Mouse (Mus musculus) gastrocnemius, postnatal 36 days (tissue): Measurements from ENCODE around the gene Magi1. TPM values are rescaled to one million over a fixed set of nuclear protein-coding genes. Genes with fewer than 3 reads are reported as not detected.

Experiments used
- DNase-seq, 2 experiments: peaks; one replicate each; pipeline ENCODE4 v3.0.0; 2022
- intact Hi-C: fragments of 180-260 bp; cut with DNase I; formaldehyde crosslinking; loops from one replicate; pipeline ENCODE4 v1.15.1; 2025
- total RNA-seq, 2 experiments: library from RNA; stranded (reverse); gene quantifications; 2 replicates each; pipeline ENCODE4 v1.2.3; 2021

The Magi1 gene
- total RNA-seq, 2 experiments from 2014 or later = 3.2 to 3.9 TPM

DNA sequence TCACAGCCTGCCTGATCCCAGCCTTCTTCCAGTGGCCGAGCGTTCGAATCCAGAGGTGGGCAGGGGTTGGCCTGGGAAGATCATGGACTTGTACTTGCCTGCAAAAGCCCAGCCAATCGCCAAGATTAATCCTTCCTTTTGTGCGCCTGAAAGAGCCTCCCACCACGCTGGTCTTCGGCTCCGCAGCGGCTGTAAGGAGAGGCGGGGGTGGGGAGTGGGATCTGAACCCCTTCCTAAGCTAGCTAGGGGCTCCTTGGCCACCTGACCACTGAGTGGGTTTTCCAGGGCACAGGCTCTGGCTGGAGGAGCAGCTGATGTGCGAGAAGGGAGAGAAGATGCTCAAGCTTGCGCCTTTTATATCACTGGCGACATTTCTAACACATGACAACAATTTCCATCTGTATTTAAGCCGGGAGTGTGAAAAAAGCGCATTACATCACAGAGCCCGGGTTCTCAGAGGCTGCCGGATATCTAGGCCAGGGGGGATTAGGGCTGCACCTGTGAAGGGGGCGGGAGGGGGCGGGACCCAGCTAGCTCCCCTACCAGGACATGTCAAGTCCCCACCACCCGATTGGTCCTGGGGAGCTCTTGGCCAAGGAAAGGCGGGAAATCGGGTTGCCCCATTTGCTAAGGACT is 370.4 kb downstream of the Magi1 start:
- intact Hi-C loops = no loop called here
- no peak for DNase-seq

DNA sequence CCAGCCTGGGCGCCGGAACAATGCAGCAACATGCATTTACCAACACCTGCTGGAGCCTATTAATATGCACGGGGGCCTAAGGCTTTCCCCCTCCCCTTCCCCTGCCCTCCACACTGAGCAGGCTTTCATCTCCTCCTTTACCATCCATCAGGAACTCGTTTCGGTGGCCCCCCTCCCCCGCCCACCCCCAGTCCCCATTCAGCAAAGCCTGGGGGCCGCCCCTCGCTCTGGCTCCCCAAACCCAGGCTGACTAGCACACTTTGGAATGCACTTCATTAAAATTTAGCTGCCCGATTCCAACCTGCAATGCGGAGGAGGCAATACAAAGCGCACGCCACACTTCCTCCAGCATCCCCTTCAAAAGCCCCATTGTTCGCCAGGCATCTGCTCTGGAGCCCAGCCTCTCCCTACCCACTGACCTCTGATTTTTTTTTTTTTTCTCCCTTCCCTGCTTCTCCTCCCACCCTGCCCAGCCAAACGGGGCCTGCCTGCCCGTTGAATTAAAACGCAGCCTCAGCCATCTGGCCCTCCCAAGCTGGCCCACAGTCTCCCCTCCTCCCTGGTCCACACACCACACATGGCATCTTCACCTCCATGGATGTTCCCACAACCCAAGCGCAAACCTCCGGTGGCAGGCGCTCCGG is 371.0 kb downstream of the Magi1 start:
- intact Hi-C loops = no loop called here
- no peak for DNase-seq

DNA sequence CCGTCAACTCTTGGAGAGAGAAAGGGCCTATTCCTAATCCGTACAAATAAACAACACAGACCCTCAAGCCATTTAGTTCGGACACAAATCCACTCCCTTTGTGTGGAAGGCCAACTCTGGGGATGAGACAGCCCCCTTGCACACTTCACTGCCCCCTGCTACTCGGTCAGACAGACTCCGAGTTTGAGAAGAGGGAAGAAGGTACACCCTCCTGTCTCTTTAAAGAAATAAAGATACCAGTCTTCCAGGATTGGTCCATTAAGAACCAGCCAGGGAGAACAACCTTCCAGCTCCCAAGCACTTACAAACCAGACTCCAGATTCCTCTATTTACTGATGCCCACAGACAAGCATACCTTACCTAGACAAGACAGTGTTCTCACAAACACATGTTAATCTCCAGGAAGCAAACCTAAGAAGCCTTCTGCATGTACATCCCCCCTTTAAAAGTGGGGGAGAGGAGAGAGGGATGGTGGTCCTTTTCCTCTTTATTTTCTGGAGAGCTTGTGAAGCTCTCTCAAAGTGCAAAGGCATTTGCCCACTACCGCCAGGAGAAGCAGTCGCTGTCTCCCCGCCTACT is 371.6 kb downstream of the Magi1 start:
- no peak for DNase-seq
- intact Hi-C loops = no loop called here

- intact Hi-C loops = no loop called here
- no peak for DNase-seq
These were observed 372.3 kb downstream of the Magi1 start for GRCm38 (mm10) chr6:93911420-93911819.

- intact Hi-C loops = loop anchor here (10.0 kb wide), 1 partner anchor 65 kb away; no protein-coding TSS in a partner anchor
- no peak for DNase-seq
These were observed 373.7 kb downstream of the Magi1 start for GRCm38 (mm10) chr6:93909976-93910375.

GRCm38 (mm10) chr6:93904987-93905386 is 378.7 kb downstream of the Magi1 start:
- DNase-seq = no peak
- intact Hi-C loops = loop anchor here (10.0 kb wide), 1 partner anchor 60 kb away; no protein-coding TSS in a partner anchor

GRCm38 (mm10) chr6:93902239-93902638 is 381.5 kb downstream of the Magi1 start:
- intact Hi-C loops = loop anchor here (10.0 kb wide), 1 partner anchor 57 kb away; no protein-coding TSS in a partner anchor
- DNase-seq = no peak

DNA sequence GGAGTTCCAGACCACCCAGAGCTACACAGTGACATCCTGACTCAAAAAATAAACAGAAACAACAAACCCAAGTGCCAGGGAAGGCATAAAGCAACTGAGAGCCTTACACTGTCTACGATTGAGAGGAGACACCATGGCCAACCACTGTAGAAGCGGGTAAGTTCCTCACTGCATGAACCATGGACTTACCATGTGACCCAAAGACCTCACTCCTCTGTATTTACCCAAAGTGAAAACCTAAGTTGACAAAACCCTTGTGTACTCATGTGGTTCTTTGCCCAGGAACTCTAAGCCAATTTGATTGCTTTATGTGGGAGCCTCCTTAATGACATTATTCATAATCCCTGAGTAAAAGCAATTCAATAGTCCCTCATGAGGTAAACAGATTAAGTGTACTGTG is 382.3 kb downstream of the Magi1 start:
- DNase-seq = no peak
- intact Hi-C loops = loop anchor here (10.0 kb wide), 1 partner anchor 57 kb away; no protein-coding TSS in a partner anchor

GRCm38 (mm10) chr6:93897512-93897911 is 386.2 kb downstream of the Magi1 start:
- DNase-seq = no peak
- intact Hi-C loops = no loop called here

DNA sequence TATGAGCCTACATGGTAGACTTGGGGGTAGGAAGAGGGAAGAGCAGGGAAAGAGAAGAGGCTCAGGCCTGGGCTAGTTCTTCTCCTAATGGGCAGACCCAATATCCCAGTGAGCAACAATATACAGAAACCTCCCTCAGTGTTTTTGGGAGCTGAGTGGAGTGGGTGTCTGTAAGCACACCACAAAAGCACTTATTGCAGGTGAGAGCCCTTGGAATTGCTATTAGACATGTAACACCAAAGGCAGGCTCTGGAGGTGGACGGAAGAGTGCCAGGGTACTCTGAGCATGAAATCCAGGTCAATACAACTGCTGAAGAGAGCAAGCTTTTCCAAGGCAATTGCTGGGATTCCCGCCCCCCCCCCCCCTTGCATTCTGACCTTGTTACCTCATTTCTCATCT is 388.0 kb downstream of the Magi1 start:
- no peak for DNase-seq
- intact Hi-C loops = no loop called here

DNA sequence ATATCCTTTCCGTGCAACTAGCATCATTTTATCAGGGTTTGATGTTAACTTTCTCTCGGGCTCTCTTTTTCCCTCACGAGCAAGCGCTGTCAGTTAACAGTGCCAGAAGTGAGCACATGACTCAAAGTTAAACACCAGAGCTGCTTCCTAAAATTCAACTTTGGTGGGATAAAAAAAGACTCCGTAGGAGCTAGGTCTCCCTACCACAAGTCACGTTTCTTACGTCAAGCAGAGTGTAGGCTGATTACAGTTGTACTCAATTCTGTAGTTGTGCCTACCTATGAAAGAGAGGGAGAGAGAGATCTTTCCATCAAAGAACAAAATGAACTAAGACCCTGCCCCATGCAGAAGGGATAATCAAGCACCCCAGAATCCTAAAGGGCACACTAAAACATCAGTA is 389.8 kb downstream of the Magi1 start:
- intact Hi-C loops = no loop called here
- DNase-seq = no peak

DNA sequence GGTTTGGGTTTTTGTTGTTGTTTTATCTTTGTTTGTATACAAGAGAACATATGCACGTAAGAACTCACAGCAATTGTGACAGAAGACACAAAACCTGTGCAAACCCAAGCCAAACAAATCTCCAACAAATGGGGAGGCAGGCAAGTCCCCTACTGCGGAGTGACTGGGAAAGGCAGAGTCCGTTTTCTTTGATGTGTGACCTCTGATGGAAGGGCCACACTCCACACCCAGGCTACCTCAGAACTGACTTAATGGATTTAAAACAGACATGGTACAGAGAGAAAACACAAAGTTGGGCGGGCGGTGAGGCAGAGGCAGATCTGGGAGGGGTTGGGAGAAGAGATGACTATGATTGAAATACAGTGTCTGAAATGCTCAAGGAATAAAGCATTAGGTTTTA is 390.8 kb downstream of the Magi1 start:
- intact Hi-C loops = no loop called here
- no peak for DNase-seq

- intact Hi-C loops = no loop called here
- DNase-seq = no peak
These were observed 393.7 kb downstream of the Magi1 start for GRCm38 (mm10) chr6:93890011-93890410.

GRCm38 (mm10) chr6:93877337-93877736 is 406.4 kb downstream of the Magi1 start:
- intact Hi-C loops = no loop called here

DNA sequence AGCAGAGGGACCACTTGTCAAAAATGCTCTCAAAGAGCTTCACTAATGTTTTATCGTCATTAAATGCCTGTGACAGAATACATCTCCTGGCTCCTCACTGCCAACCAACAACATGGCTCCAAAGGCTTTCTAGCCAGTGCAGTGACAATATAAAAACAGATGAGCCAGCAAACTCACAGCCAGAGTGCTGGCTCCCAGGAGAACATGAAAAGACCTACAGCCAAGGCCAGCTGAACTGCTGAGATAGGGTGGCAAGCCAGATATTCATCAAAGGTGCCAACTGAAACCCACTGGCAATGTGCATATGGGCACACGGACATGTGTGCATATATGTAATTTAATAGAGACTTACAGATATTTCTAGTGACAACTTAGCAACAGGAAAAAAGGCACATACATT is 408.8 kb downstream of the Magi1 start:
- no peak for DNase-seq
- intact Hi-C loops = no loop called here

More at GRCm38 (mm10) chr6:93877337-93877736, 406.4 kb downstream of the Magi1 start:
- no peak for DNase-seq

DNA sequence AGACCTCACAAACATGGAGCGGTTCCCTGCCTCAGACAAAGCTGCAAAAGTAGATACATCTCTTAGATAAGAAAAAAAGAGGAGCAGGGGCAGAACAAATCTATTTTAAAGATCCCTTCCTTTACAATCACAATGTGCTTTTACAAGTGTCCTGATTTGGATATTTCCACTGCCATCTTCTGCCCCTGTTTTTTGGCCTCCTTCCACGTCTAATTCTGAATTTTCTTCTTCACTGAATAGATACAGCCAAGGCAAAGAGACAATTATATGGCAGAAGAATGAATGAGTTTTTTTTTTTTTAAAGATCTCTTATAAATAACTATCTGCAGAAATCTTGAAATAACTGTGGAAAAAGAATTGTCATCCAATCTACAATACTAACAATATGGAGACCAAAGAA is 409.3 kb downstream of the Magi1 start:
- intact Hi-C loops = no loop called here
- no peak for DNase-seq

DNA sequence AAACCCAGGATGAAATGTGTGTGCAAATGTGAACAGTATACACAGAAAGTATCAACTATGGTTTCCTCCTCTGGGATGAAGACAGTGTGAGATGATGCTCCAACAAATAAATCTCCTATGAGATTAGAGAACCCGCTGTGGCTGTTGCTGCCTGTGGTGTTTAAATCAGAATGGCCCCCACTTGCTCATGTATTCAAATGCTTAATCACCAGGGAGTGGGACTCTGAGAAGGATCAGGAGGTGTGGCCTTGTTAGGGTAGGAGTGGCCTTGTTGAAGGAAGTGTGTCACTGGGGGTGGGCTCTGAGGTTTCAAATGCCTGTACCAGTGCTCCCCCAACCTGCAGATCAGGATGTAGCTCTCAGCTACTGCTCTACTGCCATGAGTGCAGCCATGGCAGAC is 410.2 kb downstream of the Magi1 start:
- intact Hi-C loops = no loop called here
- no peak for DNase-seq

DNA sequence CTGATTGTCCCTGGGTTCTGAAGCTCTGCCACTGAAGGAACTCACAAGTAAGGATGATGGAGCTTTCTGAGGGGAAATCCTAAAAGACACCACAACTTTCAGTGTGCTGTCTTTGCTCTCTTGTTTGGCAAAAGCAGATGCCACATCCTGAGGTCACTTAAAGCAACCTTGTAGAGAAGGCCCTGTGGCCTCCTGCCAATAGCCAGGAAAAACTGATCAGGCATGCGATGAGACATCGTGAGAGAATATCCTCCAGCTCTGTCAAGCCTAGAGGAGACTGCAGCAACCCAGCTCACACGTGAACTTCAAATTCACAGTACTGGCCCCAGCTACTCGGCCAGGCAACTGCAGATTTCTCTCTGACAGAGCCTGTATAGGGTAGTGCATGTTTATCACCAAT is 412.2 kb downstream of the Magi1 start:
- intact Hi-C loops = no loop called here
- DNase-seq = no peak

- intact Hi-C loops = no loop called here
These were observed 413.7 kb downstream of the Magi1 start for GRCm38 (mm10) chr6:93870023-93870422.

DNA sequence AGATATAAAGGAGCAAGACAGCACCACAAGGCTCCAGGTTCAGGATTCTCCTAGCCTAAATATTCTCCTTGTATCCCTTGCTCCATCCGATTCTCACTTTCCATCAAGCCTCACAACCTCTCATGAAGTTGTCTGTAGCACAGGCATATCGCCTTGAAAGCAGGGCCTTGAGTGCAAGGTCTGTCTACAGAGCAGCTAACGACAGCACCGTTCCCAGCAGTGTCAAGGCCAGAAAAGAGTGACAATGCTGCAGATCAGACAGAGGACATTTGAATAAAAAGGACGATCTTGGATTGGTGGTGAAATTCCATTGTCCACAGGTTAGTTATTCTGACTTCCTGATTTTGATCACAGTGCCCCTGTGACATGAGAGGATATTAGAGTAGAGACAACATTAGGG is 421.5 kb downstream of the Magi1 start:
- intact Hi-C loops = no loop called here
- no peak for DNase-seq

More at GRCm38 (mm10) chr6:93870023-93870422, 413.7 kb downstream of the Magi1 start:
- DNase-seq = no peak

DNA sequence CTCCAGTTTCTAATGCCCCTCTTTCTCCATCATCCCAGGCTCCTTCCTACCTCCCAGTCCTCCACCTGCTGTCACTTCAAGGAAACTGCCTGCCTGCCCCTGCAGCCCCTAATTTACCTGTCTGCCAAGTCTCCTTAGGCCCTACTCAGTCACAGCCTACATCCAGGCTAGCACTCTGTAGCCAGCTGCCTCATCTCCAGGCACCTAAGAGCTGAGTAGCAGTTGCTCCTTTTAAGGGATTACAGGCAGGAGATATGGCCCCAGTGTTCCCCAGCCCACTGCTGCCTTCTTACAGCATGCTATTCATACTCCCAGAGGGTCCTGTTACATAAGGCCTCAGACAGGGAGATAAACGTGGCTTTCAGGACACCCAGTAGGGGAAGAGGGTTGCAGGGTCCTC is 426.9 kb downstream of the Magi1 start:
- no peak for DNase-seq
- intact Hi-C loops = no loop called here
